Mouse (Mus musculus) spleen, adult 2 months (tissue): ENCODE measurements around the gene Stx4a.

ENCODE experiments used
- CTCF ChIP-seq: fragments of 200-500 bp; IDR thresholded peaks from 2 replicates; pipeline ENCODE4 v1.5.1; 2011; ENCODE audit warnings: mild to moderate bottlenecking, inconsistent platforms; ENCODE audit not compliant: insufficient read depth, insufficient read length, insufficient replicate concordance; ENCODE audit errors: extremely low read depth
- POLR2A ChIP-seq: fragments of 200-500 bp; IDR thresholded peaks from 2 replicates; pipeline ENCODE4 v1.6.1; 2011; ENCODE audit warnings: low read depth, low read length, inconsistent platforms

GRCm38 (mm10) chr7:127800435-127801009, 23.6 kb upstream of the Stx4a start, which contains the start of gene Hsd3b7:
- TF ChIP-seq POLR2A (no peak), CTCF (peak; percentile 86; the same call in 1 of the 2 replicates)
